Mouse (Mus musculus): ENCODE results near the gene Relb. TPM values are rescaled to one million over a fixed set of nuclear protein-coding genes. Genes with fewer than 3 reads are reported as not detected.

Relb gene
- polyA plus RNA-seq, 1 experiment from 2014 or later = 5.5 TPM

DNA sequence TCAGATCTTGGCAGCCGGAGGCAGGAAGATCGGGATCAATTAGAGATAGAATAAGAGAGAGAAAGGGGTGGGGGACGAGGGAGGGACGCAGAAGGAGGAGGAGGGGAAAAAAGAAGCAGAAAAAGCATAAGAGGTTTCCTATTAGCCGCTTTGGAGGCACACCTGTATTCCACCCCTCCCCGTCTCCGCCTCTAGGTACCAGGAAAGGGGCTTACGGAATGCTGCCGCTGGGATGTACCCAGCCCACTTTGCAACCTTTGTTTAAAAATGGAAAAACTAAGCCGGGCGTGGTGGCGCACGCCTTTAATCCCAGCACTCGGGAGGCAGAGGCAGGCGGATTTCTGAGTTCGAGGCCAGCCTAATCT lies 55.5 kb downstream of the Relb start:
- Histone ChIP-seq H3K27ac (peak overlapping the region; percentile 74; the same call in 1 of the 2 replicates), H3K9me3 (no peaks in the 10 kb centered on the region), H3K36me3 (replicated peaks) (peaks cover 15% of the 10 kb centered on the region; the same call in 1 of the 2 replicates), H3K4me3 (peak overlapping the region; percentile 61), H3K9ac (peak overlapping the region; percentile 69), H3K27me3 (replicated peaks) (peaks cover 33% of the 10 kb centered on the region), H3K4me1 (peaks cover 31% of the 10 kb centered on the region), H3K4me2 (peak overlapping the region; percentile 82)
- WGBS = 25% methylated on average over 16 of the region's 16 CpGs
- peak; percentile 15 for ATAC-seq (replicated peaks)

DNA sequence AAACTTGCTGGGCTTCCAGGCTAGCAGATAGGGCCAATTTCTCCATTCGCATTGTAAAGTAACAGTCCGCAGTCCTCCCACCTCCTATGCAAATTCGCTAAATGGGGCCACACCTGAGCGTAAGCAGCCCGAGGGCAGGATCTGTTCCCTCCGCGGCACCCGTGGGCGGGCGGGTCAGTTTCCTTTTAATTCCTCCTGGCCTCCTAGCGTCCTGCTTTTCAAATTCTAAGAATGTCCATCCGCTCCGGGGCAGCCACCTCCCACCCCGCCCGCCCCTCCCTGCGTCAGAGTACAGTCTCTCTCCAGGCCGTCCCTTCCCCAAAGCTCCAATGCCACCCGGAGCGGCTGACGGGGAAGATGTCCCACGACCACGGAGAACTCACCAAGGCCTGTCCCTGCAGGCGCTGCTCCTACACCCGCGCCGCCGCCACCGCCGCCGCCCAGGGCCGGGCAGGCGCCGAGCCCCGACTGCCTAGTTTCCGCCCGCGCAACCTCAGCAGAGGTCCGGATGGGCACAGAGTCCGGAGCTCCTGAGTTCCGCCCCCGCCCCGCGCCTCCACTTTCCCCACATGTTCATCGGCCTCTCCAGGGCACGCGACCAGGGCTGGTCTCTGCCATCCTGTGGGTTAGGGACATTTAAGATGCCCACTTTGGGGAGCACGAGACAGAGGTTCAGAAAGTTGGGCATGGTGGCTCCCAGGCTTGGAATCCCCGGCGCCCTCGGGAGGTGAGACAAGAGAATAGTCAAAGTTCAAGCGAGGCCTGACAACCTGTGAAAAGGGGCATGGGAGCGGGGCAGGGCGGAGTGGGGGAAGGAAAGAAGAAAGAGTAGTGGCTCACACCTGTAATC lies 56.1 kb downstream of the Relb start:
- Histone ChIP-seq H3K4me1 (peaks cover 31% of the 10 kb centered on the region), H3K9me3 (no peaks in the 10 kb centered on the region), H3K27me3 (replicated peaks) (peaks cover 27% of the 10 kb centered on the region), H3K4me2 (peak overlapping the region; percentile 82), H3K9ac (peak overlapping the region; percentile 69), H3K36me3 (replicated peaks) (peaks cover 19% of the 10 kb centered on the region; the same call in 1 of the 2 replicates), H3K4me3 (peak overlapping the region; percentile 61), H3K27ac (peak overlapping the region; percentile 74)
- peak; percentile 88 for ATAC-seq (replicated peaks)
- WGBS = under 1% methylated on average over 53 of the region's 53 CpGs

DNA sequence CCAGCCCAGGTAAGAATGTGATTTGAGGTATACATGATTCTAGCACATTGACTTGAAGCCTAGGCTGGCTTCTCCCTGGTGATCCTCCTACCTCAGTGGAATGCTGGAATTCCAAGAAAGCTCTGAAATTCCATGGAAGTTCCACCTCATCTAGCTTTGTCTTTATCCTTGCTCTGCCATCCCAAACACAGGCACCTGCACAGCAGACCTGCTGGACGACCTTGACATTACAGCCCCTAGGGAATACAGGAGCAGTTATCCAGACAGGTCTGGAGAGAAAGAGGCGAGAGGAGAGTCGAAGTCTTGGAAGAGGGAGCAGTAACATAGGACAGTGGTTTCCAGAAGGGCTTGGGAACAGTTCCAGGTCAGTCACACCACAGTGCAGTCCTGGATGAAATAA lies 59.6 kb downstream of the Relb start:
- H3K27me3 ChIP-seq (replicated peaks) = no peaks in the 10 kb centered on the region
- H3K27ac ChIP-seq = no peak overlapping the region
- WGBS = 85% methylated on average over 3 of the region's 3 CpGs
- H3K4me1 ChIP-seq = peaks cover 22% of the 10 kb centered on the region
- H3K36me3 ChIP-seq (replicated peaks) = peaks cover 28% of the 10 kb centered on the region
- H3K4me3 ChIP-seq = no peak overlapping the region
- ATAC-seq (replicated peaks) = no peak
- no peaks in the 10 kb centered on the region for H3K9me3 ChIP-seq
- no peak overlapping the region for H3K9ac ChIP-seq
- H3K4me2 ChIP-seq = no peak overlapping the region

DNA sequence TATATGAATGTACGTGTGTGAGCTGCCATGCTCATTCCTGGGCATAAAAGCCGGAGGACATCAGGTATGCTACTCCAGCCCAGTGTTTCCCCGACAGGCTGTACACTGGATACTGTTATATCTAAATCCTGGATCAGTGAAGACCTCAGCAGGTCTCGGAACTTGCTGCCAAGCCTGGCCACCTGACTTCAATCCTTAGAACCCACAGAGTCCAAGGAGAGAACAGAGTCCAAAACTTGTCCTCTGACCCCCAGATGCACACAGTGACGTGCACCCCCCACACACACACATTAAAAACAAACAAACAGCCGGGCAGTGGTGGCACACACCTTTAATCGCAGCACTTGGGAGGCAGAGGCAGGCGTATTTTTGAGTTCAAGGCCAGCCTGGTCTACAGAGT lies 61.8 kb downstream of the Relb start:
- Histone ChIP-seq H3K36me3 (replicated peaks) (peaks cover 36% of the 10 kb centered on the region), H3K27me3 (replicated peaks) (no peaks in the 10 kb centered on the region), H3K4me1 (peaks cover 25% of the 10 kb centered on the region), H3K4me2 (no peak overlapping the region), H3K27ac (no peak overlapping the region), H3K9ac (no peak overlapping the region), H3K9me3 (no peaks in the 10 kb centered on the region), H3K4me3 (no peak overlapping the region)
- 96% methylated on average over 8 of the region's 8 CpGs for WGBS
- ATAC-seq (replicated peaks) = no peak

DNA sequence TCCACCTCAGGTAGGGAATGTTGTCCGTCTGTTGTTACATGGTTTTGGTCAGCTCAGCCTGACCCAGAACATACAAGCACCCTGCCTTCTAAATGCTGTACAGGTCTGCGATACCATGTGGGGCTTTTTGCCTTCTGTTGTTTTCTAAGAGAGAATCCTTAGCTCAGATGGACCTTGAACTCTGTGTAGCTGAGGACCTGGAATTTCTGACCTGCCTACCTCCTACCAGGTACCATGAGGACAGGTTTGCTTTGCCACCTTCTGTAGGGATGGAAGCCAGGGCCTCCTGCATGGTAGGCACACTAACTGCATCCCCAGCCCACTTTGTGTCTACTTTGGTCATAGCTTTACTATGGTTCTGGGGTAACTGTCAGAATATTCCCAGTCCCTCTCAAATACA lies 63.4 kb downstream of the Relb start:
- peaks cover 36% of the 10 kb centered on the region for H3K36me3 ChIP-seq (replicated peaks)
- no peak overlapping the region for H3K9ac ChIP-seq
- no peak for ATAC-seq (replicated peaks)
- no peaks in the 10 kb centered on the region for H3K27me3 ChIP-seq (replicated peaks)
- 100% methylated on average over 2 of the region's 2 CpGs for WGBS
- H3K4me1 ChIP-seq = peaks cover 20% of the 10 kb centered on the region
- H3K9me3 ChIP-seq = no peaks in the 10 kb centered on the region
- no peak overlapping the region for H3K4me2 ChIP-seq
- H3K4me3 ChIP-seq = no peak overlapping the region
- H3K27ac ChIP-seq = no peak overlapping the region

DNA sequence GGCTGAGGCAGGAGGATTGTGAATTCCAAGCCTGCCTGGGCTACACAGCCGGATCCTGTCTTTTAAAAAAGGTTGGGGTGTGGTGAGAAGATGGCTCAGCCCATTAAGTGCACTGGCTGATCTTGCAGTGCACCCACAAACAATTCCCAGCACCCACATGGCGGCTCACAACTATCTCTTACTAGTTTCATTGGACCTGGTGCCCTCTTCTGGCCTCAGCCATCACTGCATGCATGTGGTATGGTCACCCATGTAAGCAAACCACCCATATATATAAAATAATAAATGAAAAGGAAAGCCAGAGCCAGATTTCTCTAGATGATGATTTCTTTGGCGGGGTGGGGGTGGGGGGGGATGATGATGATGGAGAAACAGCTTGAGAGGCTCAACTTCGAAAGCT lies 64.8 kb downstream of the Relb start:
- peaks cover 34% of the 10 kb centered on the region for H3K4me1 ChIP-seq
- no peak overlapping the region for H3K27ac ChIP-seq
- no peaks in the 10 kb centered on the region for H3K27me3 ChIP-seq (replicated peaks)
- no peaks in the 10 kb centered on the region for H3K9me3 ChIP-seq
- no peak overlapping the region for H3K4me3 ChIP-seq
- no peak for ATAC-seq (replicated peaks)
- peaks cover 27% of the 10 kb centered on the region for H3K36me3 ChIP-seq (replicated peaks)
- WGBS = 89% methylated on average over 4 of the region's 4 CpGs
- no peak overlapping the region for H3K9ac ChIP-seq
- no peak overlapping the region for H3K4me2 ChIP-seq

DNA sequence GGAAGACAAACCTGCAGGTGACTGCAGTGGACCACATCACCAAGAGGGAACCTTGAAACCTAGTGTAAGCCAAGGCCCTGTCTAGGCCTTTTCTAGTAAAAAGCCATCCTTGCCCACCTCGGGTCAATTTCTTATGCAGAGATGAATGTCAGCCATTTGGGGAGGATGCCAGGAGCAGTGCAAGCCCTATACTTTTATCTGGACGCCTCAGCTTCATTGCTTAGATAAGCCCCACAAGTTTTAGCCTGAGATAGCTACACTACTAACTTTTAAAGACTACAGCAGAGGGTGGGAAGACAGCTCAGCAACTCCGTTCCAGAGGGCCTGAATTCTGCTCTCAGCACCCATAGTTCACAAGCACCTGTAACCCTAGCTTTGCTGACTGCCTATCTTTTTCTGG lies 65.4 kb downstream of the Relb start:
- no peak for ATAC-seq (replicated peaks)
- no peak overlapping the region for H3K27ac ChIP-seq
- 92% methylated on average over 3 of the region's 3 CpGs for WGBS
- H3K27me3 ChIP-seq (replicated peaks) = no peaks in the 10 kb centered on the region
- no peak overlapping the region for H3K4me3 ChIP-seq
- peak overlapping the region; percentile 97; the same call in 1 of the 2 replicates for H3K4me2 ChIP-seq
- H3K9me3 ChIP-seq = no peaks in the 10 kb centered on the region
- no peak overlapping the region for H3K9ac ChIP-seq
- H3K36me3 ChIP-seq (replicated peaks) = peaks cover 21% of the 10 kb centered on the region
- peaks cover 39% of the 10 kb centered on the region for H3K4me1 ChIP-seq

DNA sequence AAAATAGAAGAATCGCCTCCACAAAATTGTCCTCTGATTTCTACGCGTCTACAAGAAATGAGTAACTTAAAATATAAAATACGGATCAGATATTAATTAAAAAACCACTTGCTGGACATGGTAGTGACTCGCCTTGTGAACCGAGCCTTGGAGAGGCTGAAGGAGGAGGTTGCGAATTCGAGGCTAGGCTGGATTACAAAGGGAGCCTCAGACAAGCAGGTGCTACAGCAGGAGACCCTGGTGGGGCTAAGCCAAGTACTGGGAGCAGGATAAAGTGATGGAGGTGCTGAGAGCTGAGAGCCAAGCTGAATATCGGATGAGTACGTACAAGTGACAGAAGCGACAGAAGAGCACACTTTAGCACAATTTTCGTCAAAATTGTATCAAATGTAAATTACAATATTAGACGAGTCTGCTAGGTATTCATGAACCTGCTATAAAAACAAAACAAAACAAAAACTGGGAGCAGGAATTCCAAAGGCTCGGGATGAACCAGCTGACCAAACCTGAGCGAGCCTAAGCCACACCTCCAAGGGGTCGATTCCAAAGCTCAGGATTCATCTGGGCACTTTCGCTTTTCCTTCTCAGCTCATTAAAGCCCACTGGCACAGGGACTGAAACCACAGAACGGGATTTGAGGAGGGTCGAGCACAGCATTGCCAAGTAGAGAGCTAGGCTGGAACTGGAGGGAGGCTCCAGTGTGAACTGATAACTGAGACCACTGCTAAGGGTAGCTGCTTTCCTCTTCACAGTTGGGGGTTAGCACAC lies 66.4 kb downstream of the Relb start, which contains the start of gene Ppp1r37:
Gene Ppp1r37, minus strand, starts transcription at position 434 of the 768 bp plus-strand sequence.
- Histone ChIP-seq H3K4me2 (peak within 1 kb of the TSS; percentile 97), H3K4me1 (peaks cover 50% of the 10 kb centered on the region), H3K27ac (peak within 1 kb of the TSS; percentile 96), H3K36me3 (replicated peaks) (peaks cover 16% of the 10 kb centered on the region), H3K9ac (peak within 1 kb of the TSS; percentile 95), H3K4me3 (peak within 1 kb of the TSS; percentile 86), H3K27me3 (replicated peaks) (no peaks in the 10 kb centered on the region), H3K9me3 (no peaks in the 10 kb centered on the region)
- 2% methylated on average over 19 of the region's 19 CpGs for WGBS
- ATAC-seq (replicated peaks) = peak; percentile 44

DNA sequence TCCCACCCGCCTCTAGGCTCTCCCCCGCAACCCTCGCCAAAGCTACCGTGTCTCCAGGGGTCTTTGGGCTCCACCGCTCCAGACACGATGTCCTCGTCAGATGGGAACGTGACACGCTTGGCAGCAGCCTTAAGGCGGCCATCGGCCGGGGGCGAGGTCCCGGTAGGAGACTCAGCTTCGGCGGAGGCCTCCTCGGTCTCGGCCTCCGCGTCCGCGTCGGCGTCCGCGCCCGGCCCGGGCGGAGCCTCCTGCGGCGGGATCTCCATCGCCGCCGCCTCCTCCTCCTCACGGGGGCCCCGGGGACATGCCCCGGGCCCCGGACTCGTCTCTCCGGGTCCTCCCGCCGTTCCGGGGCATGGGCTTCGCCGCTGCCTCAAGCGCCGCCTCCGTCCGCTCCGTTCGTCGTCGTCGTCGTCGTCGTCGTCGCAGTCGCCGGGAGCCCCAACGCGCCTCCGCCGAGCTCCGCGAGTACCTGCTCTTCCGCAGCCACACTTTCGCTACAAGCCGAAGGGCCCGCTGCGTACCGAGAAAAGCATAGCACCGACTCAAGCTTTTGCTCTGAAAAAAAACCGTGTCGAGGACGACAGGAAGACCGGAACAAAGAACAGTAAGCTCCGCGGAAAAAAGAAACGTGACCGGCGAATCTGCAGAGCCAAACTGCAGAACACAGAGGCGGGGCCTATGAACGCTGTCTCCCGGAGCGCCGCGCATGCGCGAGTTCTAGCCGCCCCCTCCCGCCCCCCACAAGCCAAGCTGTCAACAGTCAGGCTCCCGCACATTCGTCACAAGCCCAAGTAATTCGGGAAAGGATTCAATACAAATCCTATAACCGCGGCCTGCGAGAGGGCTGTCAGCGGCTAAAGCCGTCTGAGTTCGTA lies 67.2 kb downstream of the Relb start:
- Histone ChIP-seq H3K27me3 (replicated peaks) (no peaks in the 10 kb centered on the region), H3K4me1 (peaks cover 58% of the 10 kb centered on the region), H3K36me3 (replicated peaks) (peaks cover 16% of the 10 kb centered on the region), H3K9me3 (no peaks in the 10 kb centered on the region), H3K9ac (peak overlapping the region; percentile 95), H3K4me2 (peak overlapping the region; percentile 97), H3K27ac (peak overlapping the region; percentile 96), H3K4me3 (peak overlapping the region; percentile 86)
- WGBS = under 1% methylated on average over 102 of the region's 102 CpGs
- ATAC-seq (replicated peaks) = peak; percentile 91

DNA sequence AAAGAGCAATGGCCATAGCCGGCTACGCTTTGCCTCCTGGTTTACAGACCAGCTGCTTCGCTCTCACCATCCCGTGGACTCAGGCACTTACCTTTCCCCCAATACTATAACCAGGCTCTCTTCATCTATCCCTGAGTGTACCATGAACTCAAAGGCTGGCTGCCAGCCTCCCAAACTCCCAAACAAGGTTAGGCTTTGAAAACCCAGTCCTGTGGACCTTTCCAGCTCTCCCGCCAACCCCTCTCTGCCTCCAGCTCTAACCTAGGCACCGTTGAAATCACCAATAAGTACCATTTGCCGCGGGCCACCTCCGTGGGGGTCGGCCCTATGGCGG lies 67.8 kb downstream of the Relb start:
- H3K9me3 ChIP-seq = no peaks in the 10 kb centered on the region
- H3K4me2 ChIP-seq = peak overlapping the region; percentile 97
- H3K9ac ChIP-seq = peak overlapping the region; percentile 95
- WGBS = under 1% methylated on average over 11 of the region's 11 CpGs
- ATAC-seq (replicated peaks) = no peak; the same call in 1 of the 2 replicates
- peaks cover 16% of the 10 kb centered on the region for H3K36me3 ChIP-seq (replicated peaks)
- H3K4me3 ChIP-seq = peak overlapping the region; percentile 86
- H3K27me3 ChIP-seq (replicated peaks) = no peaks in the 10 kb centered on the region
- H3K4me1 ChIP-seq = peaks cover 61% of the 10 kb centered on the region
- H3K27ac ChIP-seq = peak overlapping the region; percentile 96

DNA sequence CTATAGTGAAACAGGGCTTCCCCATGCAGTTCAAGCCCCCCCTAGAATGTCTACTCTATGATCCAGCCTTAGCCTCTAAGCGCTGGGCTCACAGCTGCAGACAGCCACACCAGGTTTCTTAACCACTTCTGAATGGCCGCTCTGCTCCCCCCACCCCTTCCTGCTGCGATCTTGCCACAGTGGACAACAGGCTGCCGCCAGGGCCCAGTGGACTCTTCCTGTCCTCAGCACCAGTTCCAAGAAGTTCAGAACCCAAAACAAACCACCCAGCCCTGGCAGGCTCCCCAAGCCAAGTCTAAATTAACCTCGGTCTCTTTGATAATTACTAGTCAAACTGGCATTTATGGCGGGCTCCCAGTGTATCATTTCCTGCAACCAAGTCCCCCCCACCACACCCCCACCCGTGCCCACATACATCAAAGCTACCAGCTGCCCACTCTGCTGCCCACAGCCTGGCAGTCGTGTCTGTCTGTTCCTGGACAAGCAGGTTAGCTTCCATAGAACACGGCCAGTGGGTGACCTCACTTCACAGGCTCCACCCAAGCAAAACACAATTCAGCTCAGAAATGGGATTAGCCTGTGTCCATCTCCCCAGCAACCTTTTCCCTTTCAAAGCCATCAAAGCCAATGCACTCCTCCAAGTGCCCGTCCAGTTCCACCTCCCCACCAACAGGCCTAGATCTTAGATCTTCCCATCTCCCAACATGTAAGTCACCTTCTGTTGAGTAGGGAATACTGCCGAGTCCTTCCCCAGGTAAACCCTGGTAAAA lies 68.6 kb downstream of the Relb start:
- H3K4me1 ChIP-seq = peaks cover 61% of the 10 kb centered on the region
- H3K4me3 ChIP-seq = peak overlapping the region; percentile 86
- 21% methylated on average over 11 of the region's 11 CpGs for WGBS
- ATAC-seq (replicated peaks) = no peak
- H3K36me3 ChIP-seq (replicated peaks) = peaks cover 16% of the 10 kb centered on the region
- H3K9ac ChIP-seq = peak overlapping the region; percentile 95
- H3K27ac ChIP-seq = peak overlapping the region; percentile 96; the same call in 1 of the 2 replicates
- peak overlapping the region; percentile 97 for H3K4me2 ChIP-seq
- no peaks in the 10 kb centered on the region for H3K9me3 ChIP-seq
- no peaks in the 10 kb centered on the region for H3K27me3 ChIP-seq (replicated peaks)

All from midbrain, embryonic 15.5 days (tissue).